Mouse (Mus musculus) neutrophil, adult 5-6 weeks (primary cell): ENCODE measurements around the gene Chrna1. TPM values are rescaled to one million over a fixed set of nuclear protein-coding genes. Genes with fewer than 3 reads are reported as not detected.
"Not testable (repeated sequence)": the region's sequence is repeated elsewhere in the genome, so short reads cannot be mapped to it uniquely, and the experiment has no call there.

Experiments used
- ATAC-seq: fragments of 151-379, 151-347 bp; 2 replicates; pipeline ENCODE4 v1.8.0; 2017; ENCODE audit warnings: mild to moderate bottlenecking, moderate TSS enrichment; ENCODE audit not compliant: insufficient number of reproducible peaks, poor library complexity, low FRiP score, severe bottlenecking; ENCODE audit errors: extremely low read depth
- total RNA-seq: library from RNA; stranded (forward); fragments of 200-1000 nt; gene quantifications from 2 replicates; pipeline ENCODE4 v1.2.3, GENCODE M21; 2017

Chrna1 gene
- total RNA-seq, 1 experiment from 2014 or later = not detected

GRCm38 (mm10) chr2:73562656-73563055 is 17.5 kb downstream of the Chrna1 start:
- no peak for ATAC-seq

- peak; percentile 71 for ATAC-seq
Measured at GRCm38 (mm10) chr2:73561665-73562063, 18.5 kb downstream of the Chrna1 start.

- no peak for ATAC-seq
Measured at GRCm38 (mm10) chr2:73560899-73561664, 19.1 kb downstream of the Chrna1 start.

- ATAC-seq = no peak
Measured at GRCm38 (mm10) chr2:73560445-73560844, 19.7 kb downstream of the Chrna1 start.

- ATAC-seq = no peak
Measured at GRCm38 (mm10) chr2:73557956-73558355, 22.2 kb downstream of the Chrna1 start.

GRCm38 (mm10) chr2:73557061-73557460 is 23.1 kb downstream of the Chrna1 start:
- ATAC-seq = not testable (repeated sequence)

GRCm38 (mm10) chr2:73554389-73554788 is 25.7 kb downstream of the Chrna1 start:
- ATAC-seq = peak; percentile 43; the same call in 1 of the 2 replicates

GRCm38 (mm10) chr2:73552926-73553325 is 27.2 kb downstream of the Chrna1 start:
- no peak for ATAC-seq

GRCm38 (mm10) chr2:73550725-73551124 is 29.4 kb downstream of the Chrna1 start:
- peak; percentile 47; the same call in 1 of the 2 replicates for ATAC-seq

GRCm38 (mm10) chr2:73548542-73548941 is 31.6 kb downstream of the Chrna1 start:
- peak; percentile 68; the same call in 1 of the 2 replicates for ATAC-seq

- no peak for ATAC-seq
Measured at GRCm38 (mm10) chr2:73547256-73547655, 32.9 kb downstream of the Chrna1 start.

- ATAC-seq = no peak
Measured at GRCm38 (mm10) chr2:73545556-73545955, 34.6 kb downstream of the Chrna1 start.

- ATAC-seq = peak; percentile 89
Measured at GRCm38 (mm10) chr2:73540450-73541162, 39.5 kb downstream of the Chrna1 start.

- no peak for ATAC-seq
Measured at GRCm38 (mm10) chr2:73539697-73540096, 40.4 kb downstream of the Chrna1 start.

- no peak for ATAC-seq
Measured at GRCm38 (mm10) chr2:73539141-73539540, 41.0 kb downstream of the Chrna1 start.

- no peak for ATAC-seq
Measured at GRCm38 (mm10) chr2:73538590-73538989, 41.5 kb downstream of the Chrna1 start.

- ATAC-seq = no peak
Measured at GRCm38 (mm10) chr2:73536091-73536783, 43.9 kb downstream of the Chrna1 start.

- ATAC-seq = no peak
Measured at GRCm38 (mm10) chr2:73534720-73535119, 45.4 kb downstream of the Chrna1 start.

GRCm38 (mm10) chr2:73530487-73530886 is 49.7 kb downstream of the Chrna1 start:
- no peak for ATAC-seq
